Mouse (Mus musculus) intestine, postnatal 0 days (tissue): ENCODE measurements around the gene Clip3. TPM values are rescaled to one million over a fixed set of nuclear protein-coding genes. Genes with fewer than 3 reads are reported as not detected.
A peak's percentile ranks its signal among the peaks of the same experiment; 100 is the strongest.

Experiments
- ATAC-seq: fragments of 200-750 bp; cut with Nextera tagmentation; 2 replicates; pipeline ENCODE4 v1.8.0; 2017; ENCODE audit warnings: mild to moderate bottlenecking, moderate TSS enrichment, moderate library complexity
- H3K27ac ChIP-seq: fragments of 300-500 bp; sonication (generic); 2 replicates; pipeline ENCODE4 v1.5.1; 2014; ENCODE audit warnings: mild to moderate bottlenecking, low read depth, low read length, moderate library complexity
- H3K27me3 ChIP-seq: fragments of 300-500 bp; sonication (generic); replicated peaks from 2 replicates; pipeline ENCODE4 v1.6.1; 2014; ENCODE audit warnings: low read length, mixed read lengths; ENCODE audit not compliant: control insufficient read depth, insufficient read depth
- H3K36me3 ChIP-seq: fragments of 300-500 bp; sonication (generic); 2 replicates; pipeline ENCODE4 v1.6.1; 2014; ENCODE audit warnings: mild to moderate bottlenecking, moderate library complexity; ENCODE audit not compliant: control insufficient read depth, insufficient read depth
- H3K4me1 ChIP-seq: fragments of 300-500 bp; sonication (generic); replicated peaks from 2 replicates; pipeline ENCODE4 v1.6.1; 2014; ENCODE audit warnings: antibody characterized with exemption, low read length, mixed read lengths; ENCODE audit not compliant: control insufficient read depth, insufficient read depth
- H3K4me2 ChIP-seq: fragments of 300-500 bp; sonication (generic); replicated peaks from 2 replicates; pipeline ENCODE4 v1.6.1; 2014; ENCODE audit warnings: low read depth, mild to moderate bottlenecking, moderate library complexity
- H3K4me3 ChIP-seq: fragments of 300-500 bp; sonication (generic); 2 replicates; pipeline ENCODE4 v1.5.1; 2014; ENCODE audit warnings: low read depth, low read length
- H3K9ac ChIP-seq: fragments of 300-500 bp; sonication (generic); 2 replicates; pipeline ENCODE4 v1.6.1; 2014; ENCODE audit warnings: mild to moderate bottlenecking, low read depth, low read length
- H3K9me3 ChIP-seq: fragments of 300-500 bp; sonication (generic); 2 replicates; pipeline ENCODE4 v1.6.1; 2016; ENCODE audit warnings: mixed run types; ENCODE audit not compliant: control insufficient read depth
- CTCF ChIP-seq: sonication (generic); IDR thresholded peaks from 2 replicates; pipeline ENCODE4 v1.5.1; 2016; ENCODE audit warnings: low read depth, mild to moderate bottlenecking, control low read depth, antibody characterized with exemption, moderate library complexity
- WGBS: fragments of 180-500 bp; shearing (Covaris S2); extraction: QIAGEN DNeasy Blood & Tissue Kit; methylation state at CpG from one replicate; pipeline ENCODE4 v1.1.7; 2014; 5-methylcytosine and 5-hydroxymethylcytosine counted together
- polyA plus RNA-seq: library from polyadenylated mRNA; unstranded; fragments of >200 nt; fragmentation: Nextera tagmentation; extraction: Ambion mirVana; gene quantifications from 2 replicates; pipeline ENCODE4 v1.2.1, GENCODE M21; 2015

The Clip3 gene
- polyA plus RNA-seq, 1 experiment from 2014 or later, result 9.7 TPM

GRCm38 (mm10) chr7:30300914-30301313 is 9.4 kb downstream of the Clip3 start:
- H3K27ac ChIP-seq, result no peak overlapping the region
- H3K9me3 ChIP-seq, result no peaks in the 10 kb centered on the region
- ATAC-seq, result no peak
- no peak overlapping the region for H3K4me2 ChIP-seq
- WGBS, result 49% methylated on average over 3 of the region's 3 CpGs
- TF ChIP-seq CTCF, result peak; percentile 75
- peaks cover 23% of the 10 kb centered on the region; the same call in 1 of the 2 replicates for H3K36me3 ChIP-seq
- no peaks in the 10 kb centered on the region for H3K27me3 ChIP-seq
- no peaks in the 10 kb centered on the region for H3K4me1 ChIP-seq
- no peak overlapping the region for H3K9ac ChIP-seq
- H3K4me3 ChIP-seq, result no peak overlapping the region

GRCm38 (mm10) chr7:30306083-30306779 is 14.7 kb downstream of the Clip3 start:
- no peak for ATAC-seq
- 87% methylated on average over 16 of the region's 16 CpGs for WGBS
- no peak overlapping the region for H3K4me3 ChIP-seq

GRCm38 (mm10) chr7:30308076-30309005 is 16.8 kb downstream of the Clip3 start, which contains the start of gene Alkbh6:
TSS of gene Alkbh6 (plus strand) at chr7:30308717.
- ATAC-seq, result peak; percentile 99
- H3K36me3 ChIP-seq, result peaks cover 14% of the 10 kb centered on the region; the same call in 1 of the 2 replicates

More at GRCm38 (mm10) chr7:30306083-30306779, 14.7 kb downstream of the Clip3 start:
- peaks cover 11% of the 10 kb centered on the region; the same call in 1 of the 2 replicates for H3K36me3 ChIP-seq
- 0 out of 2 replicates have a peak overlapping the region, but pooled peaks have one; percentile 41 for H3K27ac ChIP-seq
- no peak overlapping the region for H3K9ac ChIP-seq
- peak; percentile 65 for TF ChIP-seq CTCF
- no peaks in the 10 kb centered on the region for H3K27me3 ChIP-seq
- no peaks in the 10 kb centered on the region for H3K9me3 ChIP-seq
- peaks cover 4% of the 10 kb centered on the region; the same call in 1 of the 2 replicates for H3K4me1 ChIP-seq
- H3K4me2 ChIP-seq, result no peak overlapping the region

GRCm38 (mm10) chr7:30309395-30310129 is 18.0 kb downstream of the Clip3 start:
- H3K9ac ChIP-seq, result peak overlapping the region; percentile 57; the same call in 1 of the 2 replicates
- H3K36me3 ChIP-seq, result peaks cover 9% of the 10 kb centered on the region; the same call in 1 of the 2 replicates
- WGBS, result 52% methylated on average over 15 of the region's 15 CpGs
- H3K4me3 ChIP-seq, result peak overlapping the region; percentile 71
- H3K4me2 ChIP-seq, result peak overlapping the region; percentile 95
- H3K27me3 ChIP-seq, result no peaks in the 10 kb centered on the region
- H3K27ac ChIP-seq, result no peak overlapping the region
- no peaks in the 10 kb centered on the region for H3K9me3 ChIP-seq
- no peak for TF ChIP-seq CTCF
- H3K4me1 ChIP-seq, result peaks cover 4% of the 10 kb centered on the region; the same call in 1 of the 2 replicates
- ATAC-seq, result no peak

More at GRCm38 (mm10) chr7:30308076-30309005, 16.8 kb downstream of the Clip3 start, which contains the start of gene Alkbh6:
- Histone ChIP-seq H3K4me2 (peak within 1 kb of the TSS; percentile 95), H3K4me1 (peaks cover 4% of the 10 kb centered on the region; the same call in 1 of the 2 replicates), H3K27me3 (no peaks in the 10 kb centered on the region), H3K9me3 (no peaks in the 10 kb centered on the region), H3K9ac (peak within 1 kb of the TSS; percentile 57), H3K27ac (peak within 1 kb of the TSS; percentile 23; the same call in 1 of the 2 replicates), H3K4me3 (peak within 1 kb of the TSS; percentile 71)
- no peak for TF ChIP-seq CTCF
- 2% methylated on average over 27 of the region's 27 CpGs for WGBS

GRCm38 (mm10) chr7:30310136-30310535 is 18.6 kb downstream of the Clip3 start:
- H3K36me3 ChIP-seq, result peaks cover 9% of the 10 kb centered on the region; the same call in 1 of the 2 replicates
- H3K4me3 ChIP-seq, result no peak overlapping the region
- no peak overlapping the region for H3K9ac ChIP-seq
- 86% methylated on average over 12 of the region's 12 CpGs for WGBS
- H3K9me3 ChIP-seq, result no peaks in the 10 kb centered on the region
- no peak overlapping the region for H3K4me2 ChIP-seq
- ATAC-seq, result no peak
- peaks cover 4% of the 10 kb centered on the region; the same call in 1 of the 2 replicates for H3K4me1 ChIP-seq
- no peak for TF ChIP-seq CTCF
- H3K27ac ChIP-seq, result no peak overlapping the region
- H3K27me3 ChIP-seq, result no peaks in the 10 kb centered on the region
